Mouse (Mus musculus) testis, adult 2 months (tissue): Measurements from ENCODE around the gene Kif16b.

Experiments
- CTCF ChIP-seq: fragments of 200-500 bp; IDR thresholded peaks from 2 replicates; pipeline ENCODE4 v1.5.1; 2012; ENCODE audit warnings: low read depth, mild to moderate bottlenecking, inconsistent platforms, low read length, moderate library complexity; ENCODE audit not compliant: control insufficient read depth, insufficient read depth, insufficient replicate concordance
- POLR2A ChIP-seq: fragments of 200-500 bp; IDR thresholded peaks from 2 replicates; pipeline ENCODE4 v1.6.1; 2012; ENCODE audit warnings: low read depth, mild to moderate bottlenecking, inconsistent platforms, low read length, moderate library complexity; ENCODE audit not compliant: control insufficient read depth

DNA sequence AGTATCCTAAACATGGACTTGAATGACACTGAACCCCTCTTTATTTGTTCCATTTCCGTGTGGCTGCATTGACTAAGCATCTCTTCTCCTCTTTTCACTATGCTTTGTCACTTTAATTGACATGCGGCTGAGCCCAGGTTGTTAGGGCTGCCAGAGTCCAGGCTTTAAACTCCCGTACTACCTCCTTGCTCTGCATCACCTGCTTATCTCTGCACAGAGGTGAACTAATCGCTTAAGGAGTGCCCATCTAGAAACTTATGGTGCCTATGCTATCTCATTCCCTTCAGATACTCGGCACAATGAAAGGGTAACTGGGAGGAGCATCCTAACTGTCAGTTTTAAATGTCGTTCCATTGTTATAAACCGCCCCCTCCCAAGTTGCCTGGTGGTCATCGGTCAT is 331.6 kb downstream of the Kif16b start:
- no peak for TF ChIP-seq CTCF
- TF ChIP-seq POLR2A = no peak
